Mouse (Mus musculus) spleen, postnatal 14 days (tissue): ENCODE results near the gene Olfr601.
"Not testable (repeated sequence)": the region's sequence is repeated elsewhere in the genome, so short reads cannot be mapped to it uniquely, and the experiment has no call there.

Experiments used
- DNase-seq, 2 experiments: peaks; one replicate each; pipeline ENCODE4 v3.0.0; 2021 to 2022; ENCODE audit warnings: low spot score in 2 of 2

The Olfr601 gene

DNA sequence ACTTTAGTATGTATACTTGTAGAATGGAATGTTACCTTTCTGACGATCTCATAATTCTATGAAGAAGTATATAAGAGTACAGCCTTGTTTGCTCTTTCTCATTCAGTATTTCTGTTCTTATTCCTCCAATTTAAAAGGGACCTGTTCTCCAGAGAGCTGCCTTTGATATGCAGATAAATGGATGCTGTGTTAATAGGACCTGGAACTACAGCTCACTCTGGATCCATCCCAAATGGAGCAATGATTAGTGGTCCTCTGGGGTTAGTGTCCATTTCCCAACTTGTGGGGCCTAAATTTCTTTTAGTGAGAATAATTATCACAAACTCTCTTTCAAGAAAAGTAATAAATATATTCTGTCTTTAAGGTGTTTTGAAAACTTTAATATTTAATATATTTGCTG is at the start of gene Olfr601:
TSS of gene Olfr601 (minus strand) at position 101 of the 400 bp plus-strand sequence.
- DNase-seq = no peak

DNA sequence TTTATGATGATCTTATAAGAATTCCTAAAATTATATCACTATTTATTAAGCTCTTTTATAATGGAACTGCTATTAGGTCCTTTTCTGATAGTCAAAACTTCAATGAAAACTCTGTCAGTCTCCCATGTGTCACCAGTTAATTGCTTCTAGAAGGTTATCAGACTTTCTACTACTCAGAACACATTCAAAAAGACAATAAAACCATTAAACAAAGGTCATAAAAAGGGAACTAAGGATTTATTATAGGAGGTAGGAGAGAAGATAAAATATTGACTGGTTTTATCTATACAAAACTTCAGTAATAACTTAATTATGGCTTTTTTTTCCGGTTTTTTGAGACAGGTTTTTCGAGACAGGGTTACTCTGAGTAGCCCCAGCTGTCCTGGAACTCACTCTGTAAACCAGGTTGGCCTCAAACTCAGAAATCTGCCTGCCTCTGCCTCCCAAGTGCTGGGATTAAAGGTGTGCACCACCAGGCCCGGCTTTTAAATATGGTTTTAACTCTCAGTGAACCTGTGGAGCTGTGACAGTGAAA is 44.1 kb upstream of the Olfr601 start:
- not testable (repeated sequence) for DNase-seq

DNA sequence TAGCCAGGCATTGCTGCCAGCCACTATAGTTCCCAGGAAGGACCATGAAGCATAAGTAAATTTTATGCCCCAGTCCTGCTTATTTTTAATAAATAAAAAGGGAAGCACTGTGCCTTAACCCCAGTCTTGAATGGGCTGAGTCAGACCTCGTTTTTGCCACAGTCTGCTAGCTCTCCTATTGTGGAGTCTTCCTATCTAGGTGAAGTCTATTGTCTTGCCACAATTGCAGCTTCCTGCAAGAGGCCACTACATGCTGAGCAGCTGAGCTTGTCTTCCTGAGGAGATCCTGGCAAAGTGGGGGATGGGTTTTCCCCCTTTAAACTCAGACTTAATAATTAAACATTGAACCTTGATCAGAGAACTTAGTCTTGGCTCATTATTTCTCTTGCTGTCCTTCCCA is 36.5 kb upstream of the Olfr601 start:
- DNase-seq = no peak

DNA sequence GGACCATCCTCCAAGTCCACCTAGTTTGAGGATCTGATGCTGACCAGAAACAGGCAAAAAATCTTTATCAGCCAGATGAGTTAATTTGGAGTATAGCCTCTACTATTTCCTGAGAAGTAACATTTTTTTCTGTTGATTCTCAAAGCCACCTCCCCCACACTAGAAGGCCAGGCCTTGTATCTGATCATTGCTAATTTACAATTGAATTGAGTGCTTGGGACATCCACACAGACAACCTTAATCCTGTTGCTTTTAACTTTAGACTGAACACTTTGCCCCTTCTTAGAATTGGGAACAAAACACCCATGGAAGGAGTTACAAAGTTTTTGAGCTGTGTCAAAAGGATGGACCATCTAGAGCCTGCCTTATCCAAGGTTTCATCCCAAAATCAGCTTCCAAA is 35.3 kb upstream of the Olfr601 start:
- no peak for DNase-seq

DNA sequence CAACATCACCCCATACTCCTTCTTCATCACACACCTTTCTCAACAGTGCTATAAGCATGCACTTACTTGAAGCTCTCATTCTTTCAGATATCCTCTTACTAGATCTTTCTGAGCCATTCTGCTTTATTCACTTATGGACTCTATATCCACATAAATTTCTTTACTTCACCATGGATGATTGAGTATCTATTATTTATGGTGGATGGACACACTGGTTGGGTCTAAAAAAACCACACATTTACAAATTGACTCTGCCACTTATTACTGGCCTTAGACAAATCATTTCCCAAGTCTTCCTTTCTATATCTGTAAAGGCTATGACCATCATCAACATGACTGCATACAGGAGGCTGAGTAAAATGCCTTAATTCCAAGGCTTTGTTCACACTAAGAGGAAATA is 23.6 kb upstream of the Olfr601 start, which contains the start of gene Olfr603:
TSS of gene Olfr603 (minus strand) at position 101 of the 400 bp plus-strand sequence.
- DNase-seq = no peak

DNA sequence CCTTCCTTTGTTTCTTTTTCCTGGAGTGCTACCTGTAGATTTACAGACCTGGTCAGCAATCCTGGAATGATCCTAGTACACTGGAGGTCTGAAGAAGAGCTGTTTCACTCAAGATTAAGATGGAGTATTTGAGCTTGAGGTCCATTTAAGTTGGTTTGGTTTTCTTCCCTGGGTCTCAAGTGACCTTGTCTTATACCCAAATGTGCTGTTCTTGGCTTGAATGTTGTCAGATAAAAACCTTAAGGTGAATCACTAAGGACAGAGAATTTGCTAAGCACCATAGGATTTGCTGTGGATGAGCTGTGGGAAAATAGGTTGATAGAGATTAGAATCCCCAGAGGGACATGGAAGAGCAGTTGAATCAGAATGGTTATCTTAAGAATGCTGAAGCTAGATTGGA is 12.9 kb downstream of the Olfr601 start, which contains the start of gene Olfr600:
TSS of gene Olfr600 (minus strand) at position 101 of the 400 bp plus-strand sequence.
- DNase-seq = no peak

DNA sequence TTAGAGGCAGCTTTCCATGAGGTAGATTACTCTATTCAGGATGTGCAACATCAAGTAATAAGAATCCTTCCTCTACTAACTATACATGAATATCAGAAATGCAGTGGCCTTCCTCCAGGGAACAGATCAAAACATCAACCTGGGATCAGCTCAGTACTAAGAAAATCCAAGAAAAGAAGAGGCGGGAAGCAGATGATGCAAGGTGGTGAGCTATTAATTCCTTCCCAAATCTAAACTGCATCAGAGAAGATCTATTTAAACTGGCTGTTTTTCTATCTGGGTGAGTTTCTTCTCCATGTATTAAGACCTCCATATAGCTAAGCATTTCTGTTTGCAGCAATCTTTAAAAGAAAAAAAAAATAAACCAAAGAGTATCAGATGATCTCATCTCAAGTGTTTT is 26.8 kb downstream of the Olfr601 start, which contains the start of gene Olfr599:
TSS of gene Olfr599 (plus strand) at position 301 of the 400 bp plus-strand sequence.
- DNase-seq = no peak

DNA sequence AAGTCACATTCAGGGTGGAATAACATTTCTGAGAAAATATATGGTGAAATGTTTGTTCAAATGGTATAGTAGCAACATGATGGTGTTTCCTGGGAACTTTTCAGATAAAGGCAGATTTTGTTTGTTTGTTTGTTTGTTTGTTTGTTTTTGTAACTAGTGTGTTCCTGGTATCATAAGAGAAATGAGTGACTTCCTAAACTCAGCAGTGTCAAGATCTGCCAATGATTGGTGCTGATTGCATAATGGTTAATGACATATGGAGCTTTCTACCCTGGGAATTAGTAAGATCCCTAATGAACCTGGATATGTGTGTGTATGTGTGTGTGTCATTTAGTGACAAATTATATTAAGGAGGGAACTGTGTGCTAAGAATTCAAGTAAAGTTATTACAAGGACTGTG is 39.2 kb downstream of the Olfr601 start, which contains the start of gene Olfr598:
TSS of gene Olfr598 (plus strand) at position 301 of the 400 bp plus-strand sequence.
- no peak for DNase-seq

DNA sequence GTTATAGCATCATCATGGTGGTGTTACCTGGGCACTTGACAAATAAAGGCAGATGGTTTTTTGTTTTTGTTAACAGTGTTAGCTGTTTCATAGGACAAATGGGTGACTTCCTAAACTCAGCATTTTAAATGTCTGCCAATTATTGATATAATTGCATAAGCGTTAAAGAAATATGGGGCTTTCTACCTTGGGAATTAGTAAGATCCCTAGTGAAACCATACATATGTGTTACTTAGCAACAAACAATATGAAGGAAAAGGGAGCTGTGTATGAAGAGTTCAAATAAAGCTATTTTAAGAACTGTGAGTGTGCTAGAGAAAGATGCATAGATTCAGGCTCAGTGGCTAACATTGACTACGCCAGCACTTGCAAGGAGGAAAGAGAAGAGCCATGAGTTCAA is 46.4 kb downstream of the Olfr601 start, which contains the start of gene Olfr597:
TSS of gene Olfr597 (plus strand) at position 301 of the 400 bp plus-strand sequence.
- not testable (repeated sequence) for DNase-seq
